Mouse (Mus musculus) lung, embryonic 14.5 days (tissue): ENCODE measurements at regions not wholly inside any gene's neighbourhood (a gene's known extent, or its start where the extent isn't known, plus 50 kb on each side); places are given as distances from the start of the nearest gene placed in this dataset.

ENCODE experiments used
- ATAC-seq: fragments of 200-750 bp; cut with Nextera tagmentation; 2 replicates; pipeline ENCODE4 v1.8.0; 2017; ENCODE audit warnings: mild to moderate bottlenecking, moderate TSS enrichment, moderate library complexity; ENCODE audit not compliant: insufficient read depth
- DNase-seq: peaks from one replicate; pipeline ENCODE4 v3.0.0-alpha.2; 2015
- H3K27ac ChIP-seq: fragments of 300-500 bp; sonication (generic); 2 replicates; pipeline ENCODE4 v1.5.1; 2014; ENCODE audit warnings: low read depth, mild to moderate bottlenecking, moderate library complexity
- H3K27me3 ChIP-seq: fragments of 300-500 bp; sonication (generic); 2 replicates; pipeline ENCODE4 v1.6.1; 2014; ENCODE audit warnings: low read length, control low read depth; ENCODE audit not compliant: insufficient read depth
- H3K36me3 ChIP-seq: fragments of 300-500 bp; sonication (generic); 2 replicates; pipeline ENCODE4 v1.6.1; 2014; ENCODE audit warnings: control low read depth; ENCODE audit not compliant: insufficient read depth
- H3K4me1 ChIP-seq: fragments of 300-500 bp; sonication (generic); 2 replicates; pipeline ENCODE4 v1.6.1; 2014; ENCODE audit warnings: antibody characterized with exemption, control low read depth; ENCODE audit not compliant: insufficient read depth
- H3K4me2 ChIP-seq: fragments of 300-500 bp; sonication (generic); 2 replicates; pipeline ENCODE4 v1.6.1; 2014; ENCODE audit warnings: mild to moderate bottlenecking
- H3K4me3 ChIP-seq: fragments of 300-500 bp; sonication (generic); 2 replicates; pipeline ENCODE4 v1.5.1; 2014; ENCODE audit warnings: low read depth, low read length
- H3K9ac ChIP-seq: fragments of 300-500 bp; sonication (generic); 2 replicates; pipeline ENCODE4 v1.6.1; 2014
- H3K9me3 ChIP-seq: fragments of 300-500 bp; sonication (generic); 2 replicates; pipeline ENCODE4 v1.6.1; 2016; ENCODE audit warnings: low read depth, low read length, control low read depth
- CTCF ChIP-seq: IDR thresholded peaks from 2 replicates; pipeline ENCODE4 v1.5.1; 2016; ENCODE audit warnings: antibody characterized with exemption, low read depth
- WGBS: fragments of 180-500 bp; shearing (Covaris S2); extraction: QIAGEN DNeasy Blood & Tissue Kit; methylation state at CpG from one replicate; pipeline ENCODE4 v1.1.7; 2014; 5-methylcytosine and 5-hydroxymethylcytosine counted together

GRCm38 (mm10) chr17:87531411-87532157 lies 84.8 kb upstream of the Calm2 start:
- ATAC-seq = no peak
- H3K4me3 ChIP-seq = peak overlapping the region; percentile 37
- whole genome bisulfite sequencing = 7% methylated on average over 21 of the region's 21 CpGs
- H3K9me3 ChIP-seq = no peaks in the 10 kb centered on the region
- no peaks in the 10 kb centered on the region for H3K27me3 ChIP-seq
- peaks cover 18% of the 10 kb centered on the region for H3K4me1 ChIP-seq
- peak overlapping the region; percentile 67 for H3K4me2 ChIP-seq
- no peak for TF ChIP-seq CTCF
- H3K36me3 ChIP-seq = no peaks in the 10 kb centered on the region
- 0 out of 2 replicates have a peak overlapping the region, but pooled peaks have one; percentile 27 for H3K9ac ChIP-seq
- DNase-seq = peak; percentile 45
- H3K27ac ChIP-seq = peak overlapping the region; percentile 51; the same call in 1 of the 2 replicates

- DNase-seq (no peak), ATAC-seq (no peak)
- H3K36me3 ChIP-seq = no peaks in the 10 kb centered on the region
- TF ChIP-seq CTCF = no peak
- H3K27ac ChIP-seq = peak overlapping the region; percentile 42; the same call in 1 of the 2 replicates
- peak overlapping the region; percentile 14 for H3K4me3 ChIP-seq
- WGBS = 7% methylated on average over 9 of the region's 9 CpGs
- H3K4me1 ChIP-seq = peaks cover 18% of the 10 kb centered on the region
- H3K9me3 ChIP-seq = no peaks in the 10 kb centered on the region
- peak overlapping the region; percentile 13; the same call in 1 of the 2 replicates for H3K9ac ChIP-seq
- H3K4me2 ChIP-seq = peak overlapping the region; percentile 67
- no peaks in the 10 kb centered on the region for H3K27me3 ChIP-seq
Measured at GRCm38 (mm10) chr17:87532158-87532545, 85.4 kb upstream of the Calm2 start.

GRCm38 (mm10) chr17:87532762-87533161 lies 86.0 kb upstream of the Calm2 start:
- WGBS = 32% methylated on average over 6 of the region's 6 CpGs
- H3K27me3 ChIP-seq = no peaks in the 10 kb centered on the region
- no peak overlapping the region for H3K27ac ChIP-seq
- H3K9me3 ChIP-seq = no peaks in the 10 kb centered on the region
- peak overlapping the region; percentile 13; the same call in 1 of the 2 replicates for H3K9ac ChIP-seq
- no peak for TF ChIP-seq CTCF
- no peaks in the 10 kb centered on the region for H3K36me3 ChIP-seq
- DNase-seq = no peak
- peaks cover 18% of the 10 kb centered on the region for H3K4me1 ChIP-seq
- no peak for ATAC-seq
- peak overlapping the region; percentile 67 for H3K4me2 ChIP-seq
- no peak overlapping the region for H3K4me3 ChIP-seq

GRCm38 (mm10) chr17:87549568-87549967 lies 86.2 kb upstream of the Epcam start:
- Histone ChIP-seq H3K4me1 (no peaks in the 10 kb centered on the region), H3K9ac (no peak overlapping the region), H3K27ac (no peak overlapping the region), H3K9me3 (peaks cover 2% of the 10 kb centered on the region; the same call in 1 of the 2 replicates), H3K36me3 (no peaks in the 10 kb centered on the region), H3K27me3 (no peaks in the 10 kb centered on the region), H3K4me2 (no peak overlapping the region), H3K4me3 (no peak overlapping the region)
- WGBS = 60% methylated on average over 6 of the region's 6 CpGs
- no peak for ATAC-seq
- DNase-seq = no peak
- TF ChIP-seq CTCF = no peak

- DNase-seq (peak; percentile 59), ATAC-seq (peak; percentile 72; the same call in 1 of the 2 replicates)
- peak overlapping the region; percentile 52; the same call in 1 of the 2 replicates for H3K27ac ChIP-seq
- WGBS = 46% methylated on average over 13 of the region's 13 CpGs
- H3K9ac ChIP-seq = no peak overlapping the region
- no peaks in the 10 kb centered on the region for H3K4me1 ChIP-seq
- no peak overlapping the region for H3K4me2 ChIP-seq
- H3K9me3 ChIP-seq = no peaks in the 10 kb centered on the region
- no peaks in the 10 kb centered on the region for H3K36me3 ChIP-seq
- H3K4me3 ChIP-seq = no peak overlapping the region
- TF ChIP-seq CTCF = no peak
- no peaks in the 10 kb centered on the region for H3K27me3 ChIP-seq
Measured at GRCm38 (mm10) chr17:87550518-87551164, 85.1 kb upstream of the Epcam start.

GRCm38 (mm10) chr17:87554561-87554960 lies 81.2 kb upstream of the Epcam start:
- no peak for TF ChIP-seq CTCF
- no peaks in the 10 kb centered on the region for H3K9me3 ChIP-seq
- ATAC-seq (no peak), DNase-seq (no peak)
- H3K27me3 ChIP-seq = no peaks in the 10 kb centered on the region
- H3K9ac ChIP-seq = no peak overlapping the region
- no peak overlapping the region for H3K4me2 ChIP-seq
- no peak overlapping the region for H3K27ac ChIP-seq
- 59% methylated on average over 2 of the region's 2 CpGs for WGBS
- H3K4me3 ChIP-seq = no peak overlapping the region
- no peaks in the 10 kb centered on the region for H3K4me1 ChIP-seq
- no peaks in the 10 kb centered on the region for H3K36me3 ChIP-seq

GRCm38 (mm10) chr17:87558419-87558818 lies 77.4 kb upstream of the Epcam start:
- Histone ChIP-seq H3K4me2 (no peak overlapping the region), H3K4me3 (no peak overlapping the region), H3K9me3 (no peaks in the 10 kb centered on the region), H3K9ac (no peak overlapping the region), H3K36me3 (no peaks in the 10 kb centered on the region), H3K27ac (no peak overlapping the region), H3K4me1 (no peaks in the 10 kb centered on the region), H3K27me3 (no peaks in the 10 kb centered on the region)
- WGBS = 42% methylated on average over 2 of the region's 2 CpGs
- ATAC-seq = no peak
- TF ChIP-seq CTCF = no peak
- no peak for DNase-seq
